Mouse (Mus musculus): Measurements from ENCODE around the gene Ugt1a6b.

DNA sequence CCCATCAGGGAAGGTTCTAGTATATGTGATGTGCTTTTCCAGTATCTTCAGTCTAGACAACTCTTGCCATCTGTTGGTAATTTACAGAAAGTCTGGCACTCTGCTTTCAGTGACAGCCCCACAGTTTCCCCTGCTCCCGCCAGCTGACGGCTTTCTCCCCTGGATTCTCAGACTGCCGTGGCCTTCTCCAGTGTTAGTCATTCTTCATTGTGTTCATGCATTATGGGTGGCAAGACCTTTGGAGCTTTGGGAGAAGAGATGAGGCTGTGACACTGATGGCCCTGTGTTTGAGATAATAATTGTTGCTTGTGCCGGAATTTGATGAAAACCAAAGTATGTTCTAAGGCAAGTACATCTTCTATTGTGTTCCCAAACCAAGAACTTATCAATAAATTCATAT lies 115.5 kb downstream of the Ugt1a6b start:
- TF ChIP-seq CTCF (IDR thresholded peaks at IDR 0.05; ENCODE audit: insufficient read depth, low read length) (no peak), POLR2A (IDR thresholded peaks at IDR 0.05; ENCODE audit: borderline replicate concordance, extremely low read depth, low read depth, low read length) (no peak)
